Mouse (Mus musculus): Measurements from ENCODE around the gene Cd6.

DNA sequence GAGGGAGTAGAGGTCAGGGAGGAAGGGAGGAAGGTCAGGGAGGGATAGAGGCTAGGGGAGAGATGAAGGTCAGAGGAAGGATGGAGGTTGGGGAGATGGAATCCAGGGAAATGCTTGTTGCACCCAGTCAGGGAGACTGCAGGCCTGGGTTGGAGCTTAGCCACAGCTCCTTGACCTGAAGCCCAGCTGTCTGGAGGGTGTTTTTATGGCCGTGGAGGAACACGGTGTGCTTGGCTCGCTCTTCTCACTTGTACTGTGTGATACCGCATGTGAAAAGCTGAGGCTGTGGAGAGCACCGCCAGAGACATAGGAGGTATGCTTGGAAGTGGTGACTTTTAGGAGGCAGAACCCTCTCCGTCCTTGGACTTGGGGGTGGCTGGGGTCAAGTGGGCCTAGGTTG is 43.1 kb downstream of the Cd6 start:
- TF ChIP-seq ZC3H11A (IDR thresholded peaks at IDR 0.05; ENCODE audit: low read depth, low read length) (no peak), CTCF (conservative IDR thresholded peaks at IDR 0.05 in 1 of 2, IDR thresholded peaks at IDR 0.05 in 1 of 2; ENCODE audit: low read depth in 2 of 2, low read length in 2 of 2) (no peak), EP300 (IDR thresholded peaks at IDR 0.05; ENCODE audit: low read length) (no peak), MAFK (IDR thresholded peaks at IDR 0.05; ENCODE audit: insufficient replicate concordance, low read length) (no peak), GABPA (IDR thresholded peaks at IDR 0.05; ENCODE audit: insufficient replicate concordance, low read depth, low read length) (no peak)

Measured in CH12.LX (cell line).